Mouse (Mus musculus) lung, adult 2 months (tissue): ENCODE results near the gene Pan3.

Source experiments
- CTCF ChIP-seq: fragments of 200-500 bp; IDR thresholded peaks from 2 replicates; pipeline ENCODE4 v1.5.1; 2011; ENCODE audit warnings: mild to moderate bottlenecking, low read length, control low read depth; ENCODE audit not compliant: insufficient read depth
- POLR2A ChIP-seq: fragments of 200-500 bp; IDR thresholded peaks from 2 replicates; pipeline ENCODE4 v1.6.1; 2011; ENCODE audit warnings: low read depth, mild to moderate bottlenecking, control low read depth, low read length, borderline replicate concordance; ENCODE audit errors: extremely low read depth

GRCm38 (mm10) chr5:147579148-147579547 lies 149.2 kb downstream of the Pan3 start:
- TF ChIP-seq CTCF (no peak), POLR2A (no peak)
